Mouse (Mus musculus): Measurements from ENCODE around the gene Kif11. TPM values are rescaled to one million over a fixed set of nuclear protein-coding genes. Genes with fewer than 3 reads are reported as not detected.
A peak's percentile ranks its signal among the peaks of the same experiment; 100 is the strongest.

The Kif11 gene
- polyA plus RNA-seq, 1 experiment from 2014 or later = 5.1 TPM

DNA sequence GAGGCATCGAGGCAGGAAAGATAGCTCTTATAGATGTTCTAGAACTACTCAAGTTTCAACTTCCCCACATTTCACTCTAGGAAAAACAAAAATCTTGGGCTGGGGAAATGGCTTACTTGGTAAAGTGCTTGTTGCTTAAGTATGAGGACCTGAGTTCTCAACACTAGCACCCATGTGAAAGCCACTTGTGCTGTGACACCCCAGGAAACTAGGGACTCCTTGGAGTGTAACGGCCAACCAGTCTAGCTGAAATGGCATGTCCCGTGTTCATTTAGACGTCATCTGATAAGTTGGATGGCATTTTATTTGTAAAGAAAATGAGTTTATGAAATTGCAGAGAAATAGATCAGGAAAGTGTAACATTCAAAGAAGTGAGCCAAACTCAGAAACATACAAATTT is 6.3 kb upstream of the Kif11 start:
- Histone ChIP-seq H3K27ac (ENCODE audit: low read depth, low read length) (no peak overlapping the region), H3K9me3 (ENCODE audit: control insufficient read depth, low read length) (no peaks in the 10 kb centered on the region), H3K4me1 (ENCODE audit: control insufficient read depth, insufficient read depth, low read length) (no peaks in the 10 kb centered on the region), H3K4me3 (ENCODE audit: low read depth, low read length) (no peak overlapping the region), H3K27me3 (ENCODE audit: control insufficient read depth, insufficient read depth, low read length) (no peaks in the 10 kb centered on the region), H3K36me3 (ENCODE audit: control insufficient read depth, insufficient read depth, low read length) (no peaks in the 10 kb centered on the region), H3K9ac (replicated peaks; ENCODE audit: low read depth, low read length) (no peak overlapping the region), H3K4me2 (ENCODE audit: low read depth, low read length) (no peak overlapping the region)
- 90% methylated on average over 4 of the region's 4 CpGs for WGBS
- ATAC-seq (ENCODE audit: low read depth) = no peak

DNA sequence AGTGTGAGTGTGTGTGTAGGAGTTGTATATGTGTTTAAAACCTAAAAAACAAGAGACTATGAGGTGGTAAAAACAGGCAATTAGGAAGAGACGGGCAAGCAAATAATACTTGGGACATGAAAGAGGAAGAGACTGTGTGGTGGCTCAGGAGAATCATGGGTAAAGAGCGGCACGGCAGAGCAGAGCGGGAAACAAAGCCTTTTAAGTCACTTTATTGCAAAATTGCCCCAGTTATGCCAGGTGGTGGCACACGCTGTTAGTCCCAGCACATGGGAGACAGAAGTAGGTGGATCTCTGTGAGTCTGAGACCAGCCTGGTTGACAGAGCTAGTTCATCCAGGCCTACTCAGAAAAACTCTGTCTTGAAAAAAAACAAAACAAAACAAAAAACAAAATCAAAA is 5.8 kb upstream of the Kif11 start:
- H3K27me3 ChIP-seq (ENCODE audit: control insufficient read depth, insufficient read depth, low read length) = no peaks in the 10 kb centered on the region
- no peak overlapping the region for H3K4me2 ChIP-seq (ENCODE audit: low read depth, low read length)
- no peaks in the 10 kb centered on the region for H3K4me1 ChIP-seq (ENCODE audit: control insufficient read depth, insufficient read depth, low read length)
- H3K9me3 ChIP-seq (ENCODE audit: control insufficient read depth, low read length) = no peaks in the 10 kb centered on the region
- no peaks in the 10 kb centered on the region for H3K36me3 ChIP-seq (ENCODE audit: control insufficient read depth, insufficient read depth, low read length)
- no peak overlapping the region for H3K27ac ChIP-seq (ENCODE audit: low read depth, low read length)
- ATAC-seq (ENCODE audit: low read depth) = no peak
- no peak overlapping the region for H3K4me3 ChIP-seq (ENCODE audit: low read depth, low read length)
- H3K9ac ChIP-seq (replicated peaks; ENCODE audit: low read depth, low read length) = no peak overlapping the region
- WGBS = 70% methylated on average over 5 of the region's 5 CpGs

DNA sequence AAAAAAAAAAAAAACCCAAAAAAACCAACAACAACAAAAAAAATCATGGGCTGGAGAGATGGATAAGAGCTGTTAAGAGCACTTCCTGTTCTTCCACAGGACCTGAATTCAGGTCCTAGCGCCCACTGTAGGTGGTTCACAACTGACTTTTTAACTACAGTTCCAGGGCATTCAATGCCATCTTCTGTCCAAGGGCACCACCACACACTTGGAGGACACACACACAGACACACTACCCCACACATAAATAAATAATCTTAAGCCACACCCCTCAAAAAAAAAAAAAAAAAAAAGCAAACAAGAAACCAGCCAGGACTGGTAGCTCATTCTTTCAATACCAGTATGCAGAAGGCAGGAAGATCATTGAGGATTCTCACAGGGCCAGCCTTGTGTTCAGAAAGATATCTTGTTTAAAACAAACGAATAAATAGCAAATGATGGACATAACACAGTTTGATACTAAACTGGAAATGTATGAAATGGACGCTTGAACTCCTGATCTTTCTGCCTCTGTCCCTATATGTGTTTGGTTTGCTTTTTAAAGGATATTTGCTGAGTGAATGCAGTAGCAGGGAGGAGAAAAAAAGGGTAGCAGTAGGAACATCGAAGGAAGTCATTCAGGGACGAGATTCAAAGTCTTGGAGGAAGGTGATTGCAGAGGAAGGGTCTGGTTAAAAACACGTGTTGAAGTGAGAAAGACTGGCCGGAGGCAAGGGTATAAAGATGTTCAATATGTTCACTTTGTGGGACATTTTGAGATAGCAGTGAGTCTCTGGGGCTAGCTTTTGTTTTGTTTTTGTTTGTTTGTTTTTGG is 1.1 kb upstream of the Kif11 start:
- ATAC-seq (ENCODE audit: low read depth) = no peak
- H3K4me1 ChIP-seq (ENCODE audit: control insufficient read depth, insufficient read depth, low read length) = peaks cover 3% of the 10 kb centered on the region; the same call in 1 of the 2 replicates
- peak overlapping the region; percentile 85 for H3K27ac ChIP-seq (ENCODE audit: low read depth, low read length)
- H3K9ac ChIP-seq (replicated peaks; ENCODE audit: low read depth, low read length) = peak overlapping the region; percentile 48
- no peaks in the 10 kb centered on the region for H3K27me3 ChIP-seq (ENCODE audit: control insufficient read depth, insufficient read depth, low read length)
- H3K9me3 ChIP-seq (ENCODE audit: control insufficient read depth, low read length) = no peaks in the 10 kb centered on the region
- peak overlapping the region; percentile 76 for H3K4me2 ChIP-seq (ENCODE audit: low read depth, low read length)
- no peaks in the 10 kb centered on the region for H3K36me3 ChIP-seq (ENCODE audit: control insufficient read depth, insufficient read depth, low read length)
- peak overlapping the region; percentile 61 for H3K4me3 ChIP-seq (ENCODE audit: low read depth, low read length)
- WGBS = 25% methylated on average over 7 of the region's 7 CpGs

DNA sequence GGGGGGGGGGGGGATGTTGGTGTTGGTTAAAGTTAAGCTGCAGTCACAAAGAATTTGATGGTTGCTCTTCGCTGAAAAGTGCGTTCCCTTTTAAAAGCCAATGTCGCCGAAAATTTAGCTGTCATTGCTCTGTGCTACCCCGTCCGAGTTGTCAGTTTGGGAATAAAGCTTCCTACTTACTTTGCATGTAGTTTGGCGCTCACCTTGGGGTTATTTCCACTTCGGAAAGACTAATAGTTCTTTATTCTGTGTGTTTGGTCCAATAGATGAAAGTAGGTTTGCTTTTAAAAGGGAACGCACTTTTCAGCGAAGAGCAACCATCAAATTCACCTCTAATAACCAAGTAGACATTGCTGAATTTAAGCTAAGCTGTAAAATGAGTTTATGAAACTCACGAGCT is 638 bp downstream of the Kif11 start:
- ATAC-seq (ENCODE audit: low read depth) = no peak
- Histone ChIP-seq H3K9ac (replicated peaks; ENCODE audit: low read depth, low read length) (no peak overlapping the region), H3K4me3 (ENCODE audit: low read depth, low read length) (peak overlapping the region; percentile 61), H3K4me1 (ENCODE audit: control insufficient read depth, insufficient read depth, low read length) (peaks cover 3% of the 10 kb centered on the region; the same call in 1 of the 2 replicates), H3K36me3 (ENCODE audit: control insufficient read depth, insufficient read depth, low read length) (no peaks in the 10 kb centered on the region), H3K9me3 (ENCODE audit: control insufficient read depth, low read length) (no peaks in the 10 kb centered on the region), H3K4me2 (ENCODE audit: low read depth, low read length) (peak overlapping the region; percentile 76), H3K27me3 (ENCODE audit: control insufficient read depth, insufficient read depth, low read length) (no peaks in the 10 kb centered on the region), H3K27ac (ENCODE audit: low read depth, low read length) (no peak overlapping the region)
- 1% methylated on average over 11 of the region's 11 CpGs for WGBS

DNA sequence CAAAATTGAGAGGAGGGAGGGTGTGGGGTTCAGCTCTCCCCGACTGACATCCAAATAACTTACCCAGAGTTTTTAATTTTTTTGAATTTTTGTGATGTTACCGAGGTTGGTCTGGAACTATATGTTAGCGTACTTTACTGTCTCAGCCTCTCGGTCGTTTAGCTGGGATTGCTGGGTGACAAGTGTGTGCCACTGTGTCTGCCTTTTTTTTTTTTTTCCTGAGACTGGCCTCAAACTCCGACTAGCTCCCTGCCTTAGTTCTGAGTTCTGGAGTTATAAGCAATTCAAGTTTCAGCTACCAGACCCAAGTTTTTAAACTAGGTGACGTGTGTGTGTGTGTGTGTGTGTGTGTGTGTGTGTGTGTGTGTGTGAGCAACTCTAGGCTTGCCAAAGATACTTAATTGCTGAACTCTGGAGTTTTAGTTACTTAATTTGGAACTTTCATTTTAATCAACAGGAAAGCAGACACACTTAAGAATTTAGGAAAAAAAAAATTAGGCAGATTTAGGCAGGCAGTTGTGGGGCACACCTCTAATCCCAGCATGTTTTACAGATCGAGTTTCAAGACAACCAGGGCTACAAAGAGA is 1.3 kb downstream of the Kif11 start:
- Histone ChIP-seq H3K9me3 (ENCODE audit: control insufficient read depth, low read length) (no peaks in the 10 kb centered on the region), H3K9ac (replicated peaks; ENCODE audit: low read depth, low read length) (no peak overlapping the region), H3K27me3 (ENCODE audit: control insufficient read depth, insufficient read depth, low read length) (no peaks in the 10 kb centered on the region), H3K4me1 (ENCODE audit: control insufficient read depth, insufficient read depth, low read length) (peaks cover 3% of the 10 kb centered on the region; the same call in 1 of the 2 replicates), H3K4me3 (ENCODE audit: low read depth, low read length) (peak overlapping the region; percentile 4; the same call in 1 of the 2 replicates), H3K36me3 (ENCODE audit: control insufficient read depth, insufficient read depth, low read length) (no peaks in the 10 kb centered on the region), H3K4me2 (ENCODE audit: low read depth, low read length) (peak overlapping the region; percentile 76; the same call in 1 of the 2 replicates), H3K27ac (ENCODE audit: low read depth, low read length) (no peak overlapping the region)
- WGBS = 28% methylated on average over 8 of the region's 8 CpGs
- no peak for ATAC-seq (ENCODE audit: low read depth)

DNA sequence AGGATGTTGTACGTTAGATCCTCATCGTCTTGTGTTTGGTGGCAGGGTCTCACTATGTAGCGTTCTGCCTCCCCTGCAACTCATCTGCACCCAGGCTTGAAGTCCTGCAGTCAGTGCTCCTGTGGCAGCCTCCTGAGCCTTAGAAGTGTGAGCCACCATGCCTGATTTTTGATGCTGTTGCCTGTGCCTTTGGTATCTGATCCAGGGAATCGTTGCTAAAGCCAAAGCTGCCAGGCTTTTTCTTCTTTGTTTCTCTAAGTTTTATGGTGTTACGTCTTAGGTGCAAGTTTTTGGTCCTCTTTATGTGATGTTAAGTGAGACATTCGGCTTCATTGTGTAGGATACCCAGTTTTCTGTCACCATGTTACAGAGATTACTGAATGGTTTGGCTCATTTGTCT is 2.6 kb downstream of the Kif11 start:
- Histone ChIP-seq H3K4me1 (ENCODE audit: control insufficient read depth, insufficient read depth, low read length) (peaks cover 3% of the 10 kb centered on the region; the same call in 1 of the 2 replicates), H3K27ac (ENCODE audit: low read depth, low read length) (no peak overlapping the region), H3K4me3 (ENCODE audit: low read depth, low read length) (no peak overlapping the region), H3K36me3 (ENCODE audit: control insufficient read depth, insufficient read depth, low read length) (no peaks in the 10 kb centered on the region), H3K4me2 (ENCODE audit: low read depth, low read length) (no peak overlapping the region), H3K9ac (replicated peaks; ENCODE audit: low read depth, low read length) (no peak overlapping the region), H3K27me3 (ENCODE audit: control insufficient read depth, insufficient read depth, low read length) (no peaks in the 10 kb centered on the region), H3K9me3 (ENCODE audit: control insufficient read depth, low read length) (no peaks in the 10 kb centered on the region)
- 63% methylated on average over 6 of the region's 6 CpGs for WGBS
- ATAC-seq (ENCODE audit: low read depth) = no peak

DNA sequence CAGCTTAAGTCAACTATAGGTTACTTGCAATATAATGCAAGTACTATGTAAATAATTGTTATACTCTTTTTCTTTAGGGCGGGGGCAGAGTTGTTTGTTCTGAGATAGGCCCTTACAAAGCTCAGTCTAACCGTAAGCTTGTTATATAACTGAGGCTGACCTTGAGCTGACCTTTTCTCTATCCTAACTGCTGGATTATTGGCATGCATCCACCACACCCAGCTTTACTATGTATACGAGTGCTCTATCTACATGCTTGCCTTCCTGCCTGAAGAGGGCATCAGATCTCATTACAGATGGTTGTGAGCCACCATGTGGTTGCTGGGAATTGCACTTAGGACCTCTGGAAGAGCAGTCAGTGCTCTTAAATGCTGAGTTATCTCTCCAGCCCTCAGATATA is 9.9 kb downstream of the Kif11 start:
- Histone ChIP-seq H3K4me1 (ENCODE audit: control insufficient read depth, insufficient read depth, low read length) (no peaks in the 10 kb centered on the region), H3K9ac (replicated peaks; ENCODE audit: low read depth, low read length) (no peak overlapping the region), H3K4me2 (ENCODE audit: low read depth, low read length) (no peak overlapping the region), H3K36me3 (ENCODE audit: control insufficient read depth, insufficient read depth, low read length) (no peaks in the 10 kb centered on the region), H3K27me3 (ENCODE audit: control insufficient read depth, insufficient read depth, low read length) (no peaks in the 10 kb centered on the region), H3K4me3 (ENCODE audit: low read depth, low read length) (no peak overlapping the region), H3K9me3 (ENCODE audit: control insufficient read depth, low read length) (no peaks in the 10 kb centered on the region), H3K27ac (ENCODE audit: low read depth, low read length) (no peak overlapping the region)
- ATAC-seq (ENCODE audit: low read depth) = no peak
- 74% methylated on average over 3 of the region's 3 CpGs for WGBS

DNA sequence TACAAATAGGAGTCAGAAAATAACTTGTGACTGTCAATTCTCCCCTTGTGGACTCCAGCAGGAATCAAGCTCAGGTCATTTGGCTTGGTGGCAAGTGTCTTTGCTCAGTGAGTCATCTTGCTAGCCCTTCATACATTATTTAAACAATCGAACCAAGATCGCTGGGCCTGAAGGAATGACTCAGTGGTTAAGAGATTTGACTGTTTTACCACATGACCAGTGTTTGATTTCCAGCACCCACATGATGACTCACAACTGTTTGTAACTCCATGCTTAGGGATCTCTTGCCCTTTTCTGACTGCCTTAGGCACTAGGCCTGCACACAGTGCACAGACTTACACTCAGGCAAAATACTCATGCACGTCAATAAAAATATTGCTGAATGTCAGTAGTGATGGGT is 15.7 kb downstream of the Kif11 start:
- H3K27ac ChIP-seq (ENCODE audit: low read depth, low read length) = no peak overlapping the region
- H3K4me2 ChIP-seq (ENCODE audit: low read depth, low read length) = no peak overlapping the region
- no peaks in the 10 kb centered on the region for H3K27me3 ChIP-seq (ENCODE audit: control insufficient read depth, insufficient read depth, low read length)
- no peaks in the 10 kb centered on the region for H3K4me1 ChIP-seq (ENCODE audit: control insufficient read depth, insufficient read depth, low read length)
- no peak overlapping the region for H3K4me3 ChIP-seq (ENCODE audit: low read depth, low read length)
- no peak for ATAC-seq (ENCODE audit: low read depth)
- H3K36me3 ChIP-seq (ENCODE audit: control insufficient read depth, insufficient read depth, low read length) = no peaks in the 10 kb centered on the region
- WGBS = 98% methylated on average over 3 of the region's 3 CpGs
- H3K9ac ChIP-seq (replicated peaks; ENCODE audit: low read depth, low read length) = no peak overlapping the region
- H3K9me3 ChIP-seq (ENCODE audit: control insufficient read depth, low read length) = no peaks in the 10 kb centered on the region

DNA sequence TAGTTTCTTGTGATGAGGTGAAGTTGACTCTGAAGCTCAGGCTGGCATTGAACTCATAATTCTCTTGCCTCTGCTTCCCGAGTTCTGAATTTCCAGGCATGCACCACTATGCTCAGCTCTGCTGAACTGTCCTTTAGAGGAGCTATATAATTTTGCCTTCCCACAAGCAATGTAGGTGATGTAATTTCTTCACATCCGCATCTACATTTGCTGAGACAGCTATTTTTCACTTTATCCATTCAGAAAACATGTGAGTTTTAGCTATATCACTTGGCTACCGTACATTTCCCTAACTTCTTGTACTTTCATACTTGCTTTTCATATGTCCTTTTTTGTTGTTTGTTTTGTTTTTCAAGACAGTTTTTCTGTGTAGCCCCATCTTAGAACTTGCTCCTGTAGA is 20.1 kb downstream of the Kif11 start:
- no peaks in the 10 kb centered on the region for H3K36me3 ChIP-seq (ENCODE audit: control insufficient read depth, insufficient read depth, low read length)
- H3K9me3 ChIP-seq (ENCODE audit: control insufficient read depth, low read length) = no peaks in the 10 kb centered on the region
- no peak for ATAC-seq (ENCODE audit: low read depth)
- no peak overlapping the region for H3K9ac ChIP-seq (replicated peaks; ENCODE audit: low read depth, low read length)
- no peaks in the 10 kb centered on the region for H3K4me1 ChIP-seq (ENCODE audit: control insufficient read depth, insufficient read depth, low read length)
- 96% methylated on average over 3 of the region's 3 CpGs for WGBS
- no peak overlapping the region for H3K4me3 ChIP-seq (ENCODE audit: low read depth, low read length)
- H3K27me3 ChIP-seq (ENCODE audit: control insufficient read depth, insufficient read depth, low read length) = no peaks in the 10 kb centered on the region
- no peak overlapping the region for H3K4me2 ChIP-seq (ENCODE audit: low read depth, low read length)
- no peak overlapping the region for H3K27ac ChIP-seq (ENCODE audit: low read depth, low read length)
